Mouse (Mus musculus) stomach, embryonic 14.5 days (tissue): ENCODE data around the gene Tmie. TPM values are rescaled to one million over a fixed set of nuclear protein-coding genes. Genes with fewer than 3 reads are reported as not detected.

ENCODE experiments used
- ATAC-seq: fragments of 200-750 bp; cut with Nextera tagmentation; 2 replicates; pipeline ENCODE4 v1.8.0; 2017; ENCODE audit warnings: low read depth, moderate TSS enrichment; ENCODE audit not compliant: insufficient number of reproducible peaks, insufficient read depth, low FRiP score
- H3K27ac ChIP-seq: fragments of 300-500 bp; sonication (generic); 2 replicates; pipeline ENCODE4 v1.5.1; 2014; ENCODE audit warnings: mild to moderate bottlenecking, low read length, moderate library complexity, mixed read lengths
- H3K27me3 ChIP-seq: fragments of 300-500 bp; sonication (generic); 2 replicates; pipeline ENCODE4 v1.6.1; 2014; ENCODE audit warnings: low read length, control low read depth, mixed read lengths; ENCODE audit not compliant: control insufficient read depth, insufficient read depth
- H3K36me3 ChIP-seq: fragments of 300-500 bp; sonication (generic); 2 replicates; pipeline ENCODE4 v1.6.1; 2014; ENCODE audit warnings: mild to moderate bottlenecking, control low read depth, low read length, moderate library complexity, mixed read lengths; ENCODE audit not compliant: control insufficient read depth, insufficient read depth
- H3K4me1 ChIP-seq: fragments of 300-500 bp; sonication (generic); 2 replicates; pipeline ENCODE4 v1.6.1; 2014; ENCODE audit warnings: low read length, control low read depth, mixed read lengths; ENCODE audit not compliant: control insufficient read depth, insufficient read depth
- H3K4me2 ChIP-seq: fragments of 300-500 bp; sonication (generic); replicated peaks from 2 replicates; pipeline ENCODE4 v1.6.1; 2014; ENCODE audit warnings: low read depth, low read length, control low read depth
- H3K4me3 ChIP-seq: fragments of 300-500 bp; sonication (generic); 2 replicates; pipeline ENCODE4 v1.5.1; 2014; ENCODE audit warnings: low read depth, low read length, control low read depth
- H3K9ac ChIP-seq: fragments of 300-500 bp; sonication (generic); replicated peaks from 2 replicates; pipeline ENCODE4 v1.6.1; 2014; ENCODE audit warnings: low read depth, mild to moderate bottlenecking, control low read depth, low read length, moderate library complexity, mixed read lengths
- H3K9me3 ChIP-seq: fragments of 300-500 bp; sonication (generic); 2 replicates; pipeline ENCODE4 v1.6.1; 2016; ENCODE audit warnings: low read depth, low read length, control low read depth; ENCODE audit not compliant: control insufficient read depth
- WGBS: fragments of 180-500 bp; shearing (Covaris S2); extraction: QIAGEN DNeasy Blood & Tissue Kit; methylation state at CpG from one replicate; pipeline ENCODE4 v1.1.7; 2014; 5-methylcytosine and 5-hydroxymethylcytosine counted together
- polyA plus RNA-seq: library from polyadenylated mRNA; unstranded; fragments of >200 nt; fragmentation: Nextera tagmentation; extraction: Ambion mirVana; gene quantifications from 2 replicates; pipeline ENCODE4 v1.2.1, GENCODE M21; 2014

Gene Tmie
- polyA plus RNA-seq, 1 experiment from 2014 or later: 0.67 TPM

- ATAC-seq: no peak
- H3K27ac ChIP-seq: peak within 1 kb of the TSS; percentile 48; the same call in 1 of the 2 replicates
- peak within 1 kb of the TSS; percentile 57 for H3K4me3 ChIP-seq
Measured at GRCm38 (mm10) chr9:110879191-110879920, 557 bp downstream of the Tmie start, which contains the start of gene Als2cl. Als2cl (plus strand) TSS chr9:110879870.

GRCm38 (mm10) chr9:110877888-110878287 lies 2.0 kb downstream of the Tmie start:
- Histone ChIP-seq H3K9me3 (no peaks in the 10 kb centered on the region), H3K27ac (no peak overlapping the region), H3K4me3 (no peak overlapping the region), H3K36me3 (no peaks in the 10 kb centered on the region), H3K4me2 (no peak overlapping the region), H3K27me3 (peaks cover 11% of the 10 kb centered on the region; the same call in 1 of the 2 replicates), H3K9ac (no peak overlapping the region), H3K4me1 (peaks cover 6% of the 10 kb centered on the region; the same call in 1 of the 2 replicates)
- WGBS: 90% methylated on average over 5 of the region's 5 CpGs
- ATAC-seq: no peak

More at GRCm38 (mm10) chr9:110879191-110879920, 557 bp downstream of the Tmie start, which contains the start of gene Als2cl:
- WGBS: 17% methylated on average over 12 of the region's 12 CpGs
- H3K36me3 ChIP-seq: no peaks in the 10 kb centered on the region
- H3K4me1 ChIP-seq: peaks cover 3% of the 10 kb centered on the region; the same call in 1 of the 2 replicates
- H3K4me2 ChIP-seq: peak within 1 kb of the TSS; percentile 95
- H3K27me3 ChIP-seq: peaks cover 6% of the 10 kb centered on the region; the same call in 1 of the 2 replicates
- peak within 1 kb of the TSS; percentile 45; the same call in 1 of the 2 replicates for H3K9ac ChIP-seq
- H3K9me3 ChIP-seq: no peaks in the 10 kb centered on the region

DNA sequence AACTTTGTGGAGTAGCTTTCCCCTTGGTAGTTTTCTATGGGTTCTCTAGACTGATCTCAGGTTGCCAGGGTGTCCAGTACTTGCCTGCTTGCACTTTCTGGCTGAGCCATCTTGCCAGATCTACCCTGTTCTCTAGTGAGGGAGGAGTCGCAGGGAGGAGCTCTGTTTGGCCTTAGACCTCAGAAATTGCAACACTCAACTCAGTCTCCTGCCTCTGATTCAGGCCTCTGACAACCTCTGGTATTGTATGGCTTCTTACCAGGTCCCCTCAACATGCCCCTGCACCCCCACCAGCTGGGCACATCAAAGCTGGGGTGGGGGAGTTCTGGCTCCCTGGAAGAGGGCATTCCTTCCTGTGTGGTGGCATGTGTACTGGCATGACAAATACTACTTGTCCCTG lies 2.6 kb downstream of the Tmie start:
- H3K9me3 ChIP-seq: no peaks in the 10 kb centered on the region
- no peaks in the 10 kb centered on the region for H3K36me3 ChIP-seq
- peaks cover 12% of the 10 kb centered on the region; the same call in 1 of the 2 replicates for H3K27me3 ChIP-seq
- H3K4me2 ChIP-seq: no peak overlapping the region
- no peak for ATAC-seq
- no peak overlapping the region for H3K4me3 ChIP-seq
- H3K27ac ChIP-seq: no peak overlapping the region
- no peak overlapping the region for H3K9ac ChIP-seq
- peaks cover 6% of the 10 kb centered on the region; the same call in 1 of the 2 replicates for H3K4me1 ChIP-seq
- WGBS: 90% methylated on average over 1 of the region's 1 CpGs

GRCm38 (mm10) chr9:110875288-110875695 lies 4.6 kb downstream of the Tmie start:
- Histone ChIP-seq H3K27ac (no peak overlapping the region), H3K4me1 (peaks cover 6% of the 10 kb centered on the region; the same call in 1 of the 2 replicates), H3K9me3 (no peaks in the 10 kb centered on the region), H3K36me3 (no peaks in the 10 kb centered on the region), H3K27me3 (0 out of 2 replicates have a peak, but pooled peaks cover 7% of the 10 kb centered on the region), H3K4me3 (no peak overlapping the region), H3K4me2 (no peak overlapping the region), H3K9ac (no peak overlapping the region)
- no peak; the same call in 1 of the 2 replicates for ATAC-seq
- WGBS: 21% methylated on average over 5 of the region's 6 CpGs

DNA sequence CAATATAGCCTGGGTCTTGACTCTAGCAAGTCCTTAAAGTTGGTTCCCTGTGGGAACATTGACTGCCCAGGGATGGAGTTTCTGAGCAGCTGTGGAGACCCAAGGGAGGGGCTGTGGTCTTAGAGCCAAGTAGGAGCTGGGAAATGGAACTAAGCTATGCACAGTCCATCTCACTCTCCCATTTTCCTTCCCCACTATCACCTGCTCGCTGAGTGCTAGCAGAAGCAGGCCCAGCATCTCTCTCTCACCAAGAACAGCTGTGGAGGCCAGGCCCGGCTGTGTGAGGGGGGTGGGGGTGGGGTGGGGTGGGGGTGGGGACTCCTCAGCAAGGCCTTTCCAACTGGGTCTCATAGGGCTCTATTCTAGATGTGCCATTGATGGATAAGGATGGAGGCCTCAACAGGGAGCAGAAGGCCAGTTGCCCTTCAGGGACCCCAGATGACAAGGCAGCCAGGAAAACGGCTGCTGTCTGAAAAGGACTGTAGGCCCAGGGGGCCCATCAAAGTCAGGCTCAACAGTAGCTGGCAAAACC lies 5.2 kb downstream of the Tmie start:
- no peak; the same call in 1 of the 2 replicates for ATAC-seq
- Histone ChIP-seq H3K9me3 (no peaks in the 10 kb centered on the region), H3K27me3 (0 out of 2 replicates have a peak, but pooled peaks cover 7% of the 10 kb centered on the region), H3K9ac (no peak overlapping the region), H3K27ac (no peak overlapping the region), H3K4me2 (no peak overlapping the region), H3K4me3 (no peak overlapping the region), H3K4me1 (peaks cover 6% of the 10 kb centered on the region; the same call in 1 of the 2 replicates), H3K36me3 (no peaks in the 10 kb centered on the region)
- 10% methylated on average over 3 of the region's 3 CpGs for WGBS

- Histone ChIP-seq H3K36me3 (no peaks in the 10 kb centered on the region), H3K27ac (no peak overlapping the region), H3K4me1 (peaks cover 6% of the 10 kb centered on the region; the same call in 1 of the 2 replicates), H3K9ac (no peak overlapping the region), H3K27me3 (0 out of 2 replicates have a peak, but pooled peaks cover 7% of the 10 kb centered on the region), H3K9me3 (no peaks in the 10 kb centered on the region), H3K4me3 (peak overlapping the region; percentile 14; the same call in 1 of the 2 replicates), H3K4me2 (peak overlapping the region; percentile 43)
- peak; percentile 35; the same call in 1 of the 2 replicates for ATAC-seq
- 8% methylated on average over 40 of the region's 40 CpGs for WGBS
Measured at GRCm38 (mm10) chr9:110873681-110874659, 5.9 kb downstream of the Tmie start.

- Histone ChIP-seq H3K4me3 (no peak overlapping the region), H3K4me1 (peaks cover 6% of the 10 kb centered on the region; the same call in 1 of the 2 replicates), H3K9me3 (no peaks in the 10 kb centered on the region), H3K9ac (no peak overlapping the region), H3K36me3 (no peaks in the 10 kb centered on the region), H3K27ac (no peak overlapping the region), H3K4me2 (no peak overlapping the region), H3K27me3 (0 out of 2 replicates have a peak, but pooled peaks cover 7% of the 10 kb centered on the region)
- WGBS: 25% methylated on average over 7 of the region's 7 CpGs
- ATAC-seq: no peak
Measured at GRCm38 (mm10) chr9:110871030-110871429, 8.9 kb downstream of the Tmie start.
